Mouse (Mus musculus): ENCODE data around the gene Tmem109. TPM values are rescaled to one million over a fixed set of nuclear protein-coding genes. Genes with fewer than 3 reads are reported as not detected.

The Tmem109 gene
- total RNA-seq, 4 experiments from 2014 or later = 103 to 117 (median 104) TPM

- peak; percentile 67 for DNase-seq (ENCODE audit: low spot score)
Observed at GRCm38 (mm10) chr19:10841721-10842626, 39.8 kb downstream of the Tmem109 start.

GRCm38 (mm10) chr19:10839010-10839892, 42.5 kb downstream of the Tmem109 start, which contains the start of gene Slc15a3:
Gene Slc15a3, plus strand, starts transcription at chr19:10839727.
- DNase-seq (ENCODE audit: low spot score) = no peak

- no peak for DNase-seq (ENCODE audit: low spot score)
Observed at GRCm38 (mm10) chr19:10835671-10836070, 46.1 kb downstream of the Tmem109 start.

- DNase-seq (ENCODE audit: low spot score) = no peak
Observed at GRCm38 (mm10) chr19:10833611-10834010, 48.2 kb downstream of the Tmem109 start.

GRCm38 (mm10) chr19:10832030-10832429, 49.8 kb downstream of the Tmem109 start:
- DNase-seq (ENCODE audit: low spot score) = no peak

GRCm38 (mm10) chr19:10831424-10831823, 50.4 kb downstream of the Tmem109 start:
- DNase-seq (ENCODE audit: low spot score) = peak; percentile 63

- no peak for DNase-seq (ENCODE audit: low spot score)
Observed at GRCm38 (mm10) chr19:10829436-10830175, 52.2 kb downstream of the Tmem109 start, which contains the start of gene Cd6. Gene Cd6, minus strand, starts transcription at chr19:10830058.

GRCm38 (mm10) chr19:10828321-10828720, 53.5 kb downstream of the Tmem109 start:
- no peak for DNase-seq (ENCODE audit: low spot score)

- DNase-seq (ENCODE audit: low spot score) = no peak
Observed at GRCm38 (mm10) chr19:10824061-10824460, 57.7 kb downstream of the Tmem109 start.

- no peak for DNase-seq (ENCODE audit: low spot score)
Observed at GRCm38 (mm10) chr19:10822534-10822933, 59.3 kb downstream of the Tmem109 start.

- no peak for DNase-seq (ENCODE audit: low spot score)
Observed at GRCm38 (mm10) chr19:10821319-10821718, 60.5 kb downstream of the Tmem109 start.

Other genes starting within 250 kb of the Tmem109 start
- not detected for gene Vwce, start 247.8 kb downstream of the Tmem109 start, total RNA-seq (2022)
- not detected for gene Pga5, start 203.9 kb downstream of the Tmem109 start, total RNA-seq (2022)
- gene Vps37c, start 193.3 kb downstream of the Tmem109 start, total RNA-seq (2022) = 10 to 100 TPM; 21.0 to 25.1 (median 23.0) TPM
- under 1 TPM; 0.16 to 0.26 (median 0.21) TPM for gene Cd5, start 143.0 kb downstream of the Tmem109 start, total RNA-seq (2022)
- under 1 TPM in 1 of 4 experiments, not detected in 3; 0.37 TPM for gene Cd6, start 51.9 kb downstream of the Tmem109 start, total RNA-seq (2022)
- 1 to 10 TPM; 1.7 to 2.7 (median 2.1) TPM for gene Slc15a3, start 42.3 kb downstream of the Tmem109 start, total RNA-seq (2022)
- 10 to 100 TPM in 3 of 4 experiments, 1 to 10 TPM in 1; 9.2 to 11.3 (median 10.9) TPM for gene Tmem132a, start 12.1 kb downstream of the Tmem109 start, total RNA-seq (2022)
- gene Prpf19, start 13.2 kb upstream of the Tmem109 start, total RNA-seq (2022) = 100 to 1,000 TPM; 259 to 280 (median 264) TPM
- gene Zp1, start 38.6 kb upstream of the Tmem109 start, total RNA-seq (2022) = not detected
- gene Ptgdr2, start 55.2 kb upstream of the Tmem109 start, total RNA-seq (2022) = under 1 TPM in 1 of 4 experiments, not detected in 3; 0.19 TPM
- 1 to 10 TPM; 5.6 to 7.3 (median 6.4) TPM for gene Ccdc86, start 67.3 kb upstream of the Tmem109 start, total RNA-seq (2022)
- not detected for gene Ms4a10, start 92.7 kb upstream of the Tmem109 start, total RNA-seq (2022)
- gene Ms4a15, start 111.2 kb upstream of the Tmem109 start, total RNA-seq (2022) = not detected
- not detected for gene Ms4a18, start 136.0 kb upstream of the Tmem109 start, total RNA-seq (2022)
- 1 to 10 TPM in 3 of 4 experiments, under 1 TPM in 1; 0.82 to 4.2 (median 1.4) TPM for gene Ms4a8a, start 199.1 kb upstream of the Tmem109 start, total RNA-seq (2022)
- gene 1700017D01Rik, start 248.9 kb upstream of the Tmem109 start, total RNA-seq (2022) = not detected

Measured in heart, adult 8-10 months (tissue).